Mouse (Mus musculus) midbrain, embryonic 10.5 days (tissue): ENCODE results near the gene Pes1. TPM values are rescaled to one million over a fixed set of nuclear protein-coding genes. Genes with fewer than 3 reads are reported as not detected.

ENCODE experiments used
- polyA plus RNA-seq: library from polyadenylated mRNA; unstranded; fragments of >200 nt; fragmentation: Nextera tagmentation; extraction: Ambion mirVana; gene quantifications from 2 replicates; pipeline ENCODE4 v1.2.1, GENCODE M21; 2016

Pes1 gene
- polyA plus RNA-seq, 1 experiment from 2014 or later, result 103 TPM

Other genes with a start within 250 kb of the Pes1 start
- 1.4 and 2.2 TPM in 2 replicates for gene Osbp2, start 100.1 kb upstream of the Pes1 start, polyA plus RNA-seq
- gene 4921536K21Rik, start 68.9 kb upstream of the Pes1 start, polyA plus RNA-seq, result 1.4 and 1.5 TPM in 2 replicates
- gene Dusp18, start 68.7 kb upstream of the Pes1 start, polyA plus RNA-seq, result 18.9 and 23.2 TPM in 2 replicates
- 5.2 and 5.5 TPM in 2 replicates for gene Slc35e4, start 49.3 kb upstream of the Pes1 start, polyA plus RNA-seq
- 24.5 and 28.1 TPM in 2 replicates for gene Tcn2, start 31.8 kb upstream of the Pes1 start, polyA plus RNA-seq
- 0.19 and 0.33 TPM in 2 replicates for gene 4930556J24Rik, start 12.8 kb downstream of the Pes1 start, polyA plus RNA-seq
- gene Gal3st1, start 19.7 kb downstream of the Pes1 start, polyA plus RNA-seq, result 0.16 TPM in 2 replicates
- gene Sec14l4, start 67.5 kb downstream of the Pes1 start, polyA plus RNA-seq, result not detected in 2 replicates
- not detected in 2 replicates for gene Sec14l3, start 100.9 kb downstream of the Pes1 start, polyA plus RNA-seq
- gene Mtfp1, start 131.5 kb downstream of the Pes1 start, polyA plus RNA-seq, result 8.1 and 10.3 TPM in 2 replicates
- gene Sec14l2, start 159.4 kb downstream of the Pes1 start, polyA plus RNA-seq, result 2.2 and 2.9 TPM in 2 replicates
- 21.3 and 29.3 TPM in 2 replicates for gene Rnf215, start 171.2 kb downstream of the Pes1 start, polyA plus RNA-seq
- gene Ccdc157, start 196.3 kb downstream of the Pes1 start, polyA plus RNA-seq, result 6.9 and 8.3 TPM in 2 replicates
- 95.2 and 97.1 TPM in 2 replicates for gene Sf3a1, start 196.4 kb downstream of the Pes1 start, polyA plus RNA-seq
- 26.3 and 26.4 TPM in 2 replicates for gene Tbc1d10a, start 222.8 kb downstream of the Pes1 start, polyA plus RNA-seq